Mouse (Mus musculus): ENCODE measurements at regions not wholly inside any gene's neighbourhood (a gene's known extent, or its start where the extent isn't known, plus 50 kb on each side); places are given as distances from the start of the nearest gene placed in this dataset.
A peak's percentile ranks its signal among the peaks of the same experiment; 100 is the strongest.

DNA sequence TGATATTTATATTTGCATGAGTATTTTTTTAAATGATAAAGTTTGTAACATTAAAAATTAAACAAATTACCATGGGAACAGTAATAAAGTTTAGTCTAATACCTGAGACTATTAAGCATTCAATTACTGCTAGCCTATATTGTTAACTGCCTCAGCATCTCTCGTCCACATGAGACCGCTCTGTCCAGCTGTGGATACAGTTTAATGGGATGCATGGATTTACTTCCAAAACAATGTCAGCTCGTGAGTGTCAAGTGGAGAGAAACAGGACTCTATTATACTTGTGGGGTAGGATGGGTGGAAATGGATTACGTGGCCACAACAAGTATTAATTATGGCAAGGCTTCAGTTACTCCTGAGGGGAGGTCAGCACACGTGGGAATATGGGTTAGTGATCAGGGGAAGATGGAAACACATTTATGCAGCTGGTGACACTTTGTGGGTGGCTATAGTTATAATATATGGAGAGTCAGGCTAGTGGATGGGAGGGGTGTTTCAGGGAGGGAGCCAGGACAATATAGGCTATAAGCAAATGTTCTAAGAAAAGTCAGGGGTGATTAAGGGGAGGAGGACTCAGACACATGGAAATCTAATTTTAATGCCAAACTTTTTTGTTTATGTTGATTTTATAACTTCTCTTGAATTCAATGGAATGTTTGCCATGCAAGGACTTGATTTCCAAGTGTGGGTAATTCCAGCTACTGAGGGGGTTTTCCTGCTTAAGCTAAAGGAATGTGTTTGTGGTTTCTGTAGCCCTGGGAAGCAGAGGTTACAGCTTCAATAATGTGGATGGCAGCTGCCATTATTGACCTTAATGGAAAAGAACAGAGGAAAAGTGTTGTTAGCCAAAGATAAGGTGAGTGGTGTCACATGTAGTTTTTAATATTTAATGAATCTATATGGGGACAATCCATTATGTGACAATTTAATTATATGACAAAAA, 384.0 kb upstream of the Robo2 start:
- Histone ChIP-seq H3K36me3 (ENCODE audit: insufficient read depth, low read length) (no peaks in the 10 kb centered on the region), H3K4me3 (ENCODE audit: low read depth, low read length) (no peak overlapping the region), H3K9me3 (ENCODE audit: low read length) (no peaks in the 10 kb centered on the region), H3K4me1 (ENCODE audit: insufficient read depth, low read depth, low read length) (no peaks in the 10 kb centered on the region), H3K27me3 (replicated peaks; ENCODE audit: insufficient read depth, low read length) (no peaks in the 10 kb centered on the region), H3K9ac (replicated peaks; ENCODE audit: low read depth) (no peak overlapping the region), H3K4me2 (replicated peaks; ENCODE audit: low read depth, low read length) (no peak overlapping the region), H3K27ac (ENCODE audit: low read length) (no peak overlapping the region)
- TF ChIP-seq CTCF (IDR thresholded peaks at IDR 0.05): no peak
- no peak for TF ChIP-seq EP300 (IDR thresholded peaks at IDR 0.05)
- WGBS: 55% methylated on average over 5 of the region's 5 CpGs
- DNase-seq (ENCODE audit: low spot score) (peak; percentile 5), ATAC-seq (no peak)

- Histone ChIP-seq H3K36me3 (ENCODE audit: insufficient read depth, low read length) (no peaks in the 10 kb centered on the region), H3K27me3 (replicated peaks; ENCODE audit: insufficient read depth, low read length) (no peaks in the 10 kb centered on the region), H3K27ac (ENCODE audit: low read length) (no peak overlapping the region), H3K4me2 (replicated peaks; ENCODE audit: low read depth, low read length) (no peak overlapping the region), H3K4me1 (ENCODE audit: insufficient read depth, low read depth, low read length) (no peaks in the 10 kb centered on the region), H3K9ac (replicated peaks; ENCODE audit: low read depth) (no peak overlapping the region), H3K9me3 (ENCODE audit: low read length) (no peaks in the 10 kb centered on the region), H3K4me3 (ENCODE audit: low read depth, low read length) (no peak overlapping the region)
- DNase-seq (ENCODE audit: low spot score) (no peak), ATAC-seq (no peak)
- TF ChIP-seq EP300 (IDR thresholded peaks at IDR 0.05) (no peak), CTCF (IDR thresholded peaks at IDR 0.05) (no peak)
- WGBS: 64% methylated on average over 9 of the region's 9 CpGs
Measured at GRCm38 (mm10) chr16:74785365-74786119, 373.9 kb upstream of the Robo2 start.

- ATAC-seq (no peak), DNase-seq (ENCODE audit: low spot score) (no peak)
- H3K9ac ChIP-seq (replicated peaks; ENCODE audit: low read depth): no peak overlapping the region
- no peaks in the 10 kb centered on the region for H3K27me3 ChIP-seq (replicated peaks; ENCODE audit: insufficient read depth, low read length)
- no peak overlapping the region for H3K4me2 ChIP-seq (replicated peaks; ENCODE audit: low read depth, low read length)
- WGBS: 84% methylated on average over 2 of the region's 2 CpGs
- H3K27ac ChIP-seq (ENCODE audit: low read length): no peak overlapping the region
- H3K9me3 ChIP-seq (ENCODE audit: low read length): no peaks in the 10 kb centered on the region
- TF ChIP-seq CTCF (IDR thresholded peaks at IDR 0.05) (no peak), EP300 (IDR thresholded peaks at IDR 0.05) (no peak)
- H3K4me1 ChIP-seq (ENCODE audit: insufficient read depth, low read depth, low read length): no peaks in the 10 kb centered on the region
- no peaks in the 10 kb centered on the region for H3K36me3 ChIP-seq (ENCODE audit: insufficient read depth, low read length)
- no peak overlapping the region for H3K4me3 ChIP-seq (ENCODE audit: low read depth, low read length)
Measured at GRCm38 (mm10) chr16:74780388-74780787, 368.8 kb upstream of the Robo2 start.

DNA sequence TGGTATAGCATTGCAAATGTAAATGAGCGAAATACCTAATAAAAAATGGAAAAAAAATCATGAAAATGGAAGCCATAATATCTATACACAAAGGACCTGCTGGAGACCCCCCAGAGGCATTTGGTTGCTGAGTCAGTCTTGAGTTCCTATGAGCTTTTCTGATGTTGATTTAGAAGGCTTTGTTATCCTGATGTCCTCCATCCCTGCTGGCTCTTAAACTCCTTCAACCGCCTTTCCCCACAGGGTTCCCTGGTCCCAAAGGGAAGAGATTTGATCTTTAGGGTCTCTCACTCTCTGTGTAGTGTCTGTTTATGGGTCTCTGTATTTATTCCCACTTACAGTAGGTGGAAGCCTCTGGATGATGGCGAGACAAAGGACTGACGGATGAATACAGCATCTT, 356.6 kb upstream of the Robo2 start:
- ATAC-seq: no peak
- no peaks in the 10 kb centered on the region for H3K36me3 ChIP-seq (ENCODE audit: insufficient read depth, low read length)
- H3K27ac ChIP-seq (ENCODE audit: low read length): no peak overlapping the region
- no peak overlapping the region for H3K4me2 ChIP-seq (replicated peaks; ENCODE audit: low read depth, low read length)
- TF ChIP-seq CTCF (IDR thresholded peaks at IDR 0.05) (no peak), EP300 (IDR thresholded peaks at IDR 0.05) (no peak)
- no peak for DNase-seq (ENCODE audit: low spot score)
- no peak overlapping the region for H3K4me3 ChIP-seq (ENCODE audit: low read depth, low read length)
- no peaks in the 10 kb centered on the region for H3K9me3 ChIP-seq (ENCODE audit: low read length)
- WGBS: 95% methylated on average over 4 of the region's 4 CpGs
- no peak overlapping the region for H3K9ac ChIP-seq (replicated peaks; ENCODE audit: low read depth)
- no peaks in the 10 kb centered on the region for H3K4me1 ChIP-seq (ENCODE audit: insufficient read depth, low read depth, low read length)
- no peaks in the 10 kb centered on the region for H3K27me3 ChIP-seq (replicated peaks; ENCODE audit: insufficient read depth, low read length)

DNA sequence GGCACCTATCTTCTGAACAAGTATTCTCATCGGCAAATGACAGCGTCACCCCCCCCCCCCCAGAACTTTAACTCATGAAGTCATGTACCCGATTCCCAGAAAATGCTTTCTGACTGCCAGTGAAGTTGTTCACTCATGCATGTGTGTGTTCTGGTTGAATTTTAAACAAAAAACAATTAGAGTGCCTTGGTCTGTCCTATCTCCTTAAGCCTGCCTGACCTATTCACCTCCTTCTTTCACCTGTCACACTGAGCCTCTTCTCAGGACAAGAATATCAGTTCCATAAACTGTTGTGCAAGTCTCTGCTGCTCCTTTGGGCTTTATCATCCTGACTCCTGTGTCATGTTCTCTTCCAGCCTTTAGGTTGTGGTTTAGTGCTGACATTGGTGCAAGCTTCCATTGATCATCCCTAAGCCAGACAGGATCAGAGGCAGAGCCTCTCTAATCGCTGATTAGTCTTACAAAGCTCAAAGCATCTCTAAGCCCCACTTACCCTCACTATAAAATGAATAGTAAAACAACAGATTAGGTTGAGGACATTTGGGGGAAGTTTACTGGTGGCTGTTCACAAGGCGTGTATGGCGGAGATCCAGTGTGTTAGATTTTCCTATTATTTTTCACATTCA, 345.2 kb upstream of the Robo2 start:
- Histone ChIP-seq H3K27ac (ENCODE audit: low read length) (no peak overlapping the region), H3K9me3 (ENCODE audit: low read length) (no peaks in the 10 kb centered on the region), H3K4me3 (ENCODE audit: low read depth, low read length) (no peak overlapping the region), H3K36me3 (ENCODE audit: insufficient read depth, low read length) (no peaks in the 10 kb centered on the region), H3K4me2 (replicated peaks; ENCODE audit: low read depth, low read length) (no peak overlapping the region), H3K4me1 (ENCODE audit: insufficient read depth, low read depth, low read length) (no peaks in the 10 kb centered on the region), H3K9ac (replicated peaks; ENCODE audit: low read depth) (no peak overlapping the region), H3K27me3 (replicated peaks; ENCODE audit: insufficient read depth, low read length) (no peaks in the 10 kb centered on the region)
- WGBS: 50% methylated on average over 6 of the region's 6 CpGs
- no peak for ATAC-seq
- TF ChIP-seq CTCF (IDR thresholded peaks at IDR 0.05) (no peak), EP300 (IDR thresholded peaks at IDR 0.05) (no peak)
- DNase-seq (ENCODE audit: low spot score): no peak

DNA sequence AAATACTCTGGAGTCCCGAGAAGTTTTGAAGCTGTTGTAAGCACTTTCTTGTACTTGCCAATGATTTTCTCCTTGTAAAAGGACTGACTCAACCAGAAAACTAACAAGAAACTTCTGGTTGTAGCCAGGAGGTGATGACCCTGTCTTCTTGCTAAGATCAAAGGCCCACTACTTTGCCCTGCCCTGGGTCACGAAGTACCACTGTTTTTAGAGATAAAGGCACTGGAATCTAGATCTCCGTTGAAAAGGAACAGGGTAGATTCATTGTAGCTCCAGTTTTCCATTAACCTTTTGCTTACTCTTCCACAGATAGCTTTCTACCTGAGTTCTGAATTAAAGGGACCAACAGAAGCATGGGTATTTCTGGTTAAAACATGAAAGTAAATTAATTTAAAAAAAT, 339.3 kb upstream of the Robo2 start:
- H3K27ac ChIP-seq (ENCODE audit: low read length): no peak overlapping the region
- H3K4me1 ChIP-seq (ENCODE audit: insufficient read depth, low read depth, low read length): no peaks in the 10 kb centered on the region
- no peaks in the 10 kb centered on the region for H3K27me3 ChIP-seq (replicated peaks; ENCODE audit: insufficient read depth, low read length)
- no peaks in the 10 kb centered on the region for H3K36me3 ChIP-seq (ENCODE audit: insufficient read depth, low read length)
- WGBS: 16% methylated on average over 3 of the region's 3 CpGs
- no peak overlapping the region for H3K4me2 ChIP-seq (replicated peaks; ENCODE audit: low read depth, low read length)
- TF ChIP-seq EP300 (IDR thresholded peaks at IDR 0.05): no peak
- TF ChIP-seq CTCF (IDR thresholded peaks at IDR 0.05): no peak
- H3K9ac ChIP-seq (replicated peaks; ENCODE audit: low read depth): no peak overlapping the region
- ATAC-seq: no peak
- H3K4me3 ChIP-seq (ENCODE audit: low read depth, low read length): no peak overlapping the region
- DNase-seq (ENCODE audit: low spot score): no peak
- no peaks in the 10 kb centered on the region for H3K9me3 ChIP-seq (ENCODE audit: low read length)
